Mouse (Mus musculus): ENCODE results near the gene Tle6. TPM values are rescaled to one million over a fixed set of nuclear protein-coding genes. Genes with fewer than 3 reads are reported as not detected.
A peak's percentile ranks its signal among the peaks of the same experiment; 100 is the strongest.

Tle6 gene
- polyA plus RNA-seq, 1 experiment from 2014 or later = 7.3 TPM

DNA sequence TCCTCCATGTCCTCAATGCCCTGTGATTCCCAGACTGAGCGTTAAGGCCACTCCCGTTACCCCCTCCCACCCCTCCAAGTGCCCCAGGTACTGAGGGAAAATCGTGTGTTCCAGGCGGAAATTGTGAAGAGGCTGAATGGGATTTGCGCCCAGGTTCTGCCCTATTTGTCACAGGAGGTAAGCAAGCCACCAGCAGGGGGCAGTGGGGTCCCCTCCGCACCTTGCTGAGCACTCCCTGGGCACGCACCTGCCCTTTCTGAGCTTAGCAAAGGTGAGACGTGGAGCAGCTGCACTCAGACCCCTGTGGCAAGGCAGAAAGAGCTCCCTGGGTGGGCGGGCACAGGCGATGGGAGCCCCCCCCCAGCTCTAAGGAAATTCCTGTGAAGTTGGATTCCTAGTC, 36.1 kb downstream of the Tle6 start:
- Histone ChIP-seq H3K36me3 (ENCODE audit: insufficient read depth, low read length) (peaks cover 23% of the 10 kb centered on the region; the same call in 1 of the 2 replicates), H3K27me3 (ENCODE audit: insufficient read depth, low read length) (no peaks in the 10 kb centered on the region), H3K4me2 (ENCODE audit: low read length) (peak overlapping the region; percentile 54; the same call in 1 of the 2 replicates), H3K27ac (peak overlapping the region; percentile 79; the same call in 1 of the 2 replicates), H3K4me3 (replicated peaks; ENCODE audit: low read depth, low read length) (no peak overlapping the region), H3K4me1 (replicated peaks; ENCODE audit: insufficient read depth, low read length) (peaks cover 33% of the 10 kb centered on the region), H3K9me3 (replicated peaks; ENCODE audit: low read length) (no peaks in the 10 kb centered on the region), H3K9ac (ENCODE audit: low read depth, low read length) (no peak overlapping the region)
- ATAC-seq (replicated peaks; ENCODE audit: low FRiP score, low read depth) = no peak
- TF ChIP-seq CTCF (IDR thresholded peaks at IDR 0.05; ENCODE audit: low read depth) = peak; percentile 76
- peak; percentile 64 for DNase-seq (ENCODE audit: low spot score)
- WGBS = 36% methylated on average over 10 of the region's 10 CpGs

DNA sequence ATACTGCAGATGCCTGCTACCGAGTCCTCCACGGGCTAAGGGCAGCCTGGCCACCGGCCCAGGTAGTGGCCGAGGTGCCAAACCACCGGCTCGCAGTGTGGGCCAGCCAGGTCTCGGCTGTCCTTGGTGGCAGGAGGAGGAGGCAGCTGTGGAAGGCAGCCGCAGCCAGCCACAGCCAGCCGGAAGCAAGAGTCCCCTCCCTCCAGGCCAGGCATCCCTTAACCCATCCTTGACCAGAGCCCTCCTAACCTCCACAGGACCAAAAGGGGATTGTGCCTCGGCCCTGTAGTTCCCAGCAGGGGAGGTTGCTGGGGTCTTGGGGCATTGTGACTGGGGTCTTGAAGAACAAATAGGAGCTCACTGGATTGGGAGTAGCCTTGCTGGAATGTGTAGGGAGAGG, 36.7 kb downstream of the Tle6 start:
- Histone ChIP-seq H3K9ac (ENCODE audit: low read depth, low read length) (0 out of 2 replicates have a peak overlapping the region, but pooled peaks have one; percentile 43), H3K4me1 (replicated peaks; ENCODE audit: insufficient read depth, low read length) (peaks cover 33% of the 10 kb centered on the region), H3K36me3 (ENCODE audit: insufficient read depth, low read length) (peaks cover 23% of the 10 kb centered on the region; the same call in 1 of the 2 replicates), H3K27ac (peak overlapping the region; percentile 79), H3K4me2 (ENCODE audit: low read length) (peak overlapping the region; percentile 54), H3K27me3 (ENCODE audit: insufficient read depth, low read length) (no peaks in the 10 kb centered on the region), H3K9me3 (replicated peaks; ENCODE audit: low read length) (no peaks in the 10 kb centered on the region), H3K4me3 (replicated peaks; ENCODE audit: low read depth, low read length) (peak overlapping the region; percentile 23; the same call in 1 of the 2 replicates)
- peak; percentile 44 for ATAC-seq (replicated peaks; ENCODE audit: low FRiP score, low read depth)
- 4% methylated on average over 10 of the region's 10 CpGs for WGBS
- TF ChIP-seq CTCF (IDR thresholded peaks at IDR 0.05; ENCODE audit: low read depth) = no peak
- DNase-seq (ENCODE audit: low spot score) = peak; percentile 82

DNA sequence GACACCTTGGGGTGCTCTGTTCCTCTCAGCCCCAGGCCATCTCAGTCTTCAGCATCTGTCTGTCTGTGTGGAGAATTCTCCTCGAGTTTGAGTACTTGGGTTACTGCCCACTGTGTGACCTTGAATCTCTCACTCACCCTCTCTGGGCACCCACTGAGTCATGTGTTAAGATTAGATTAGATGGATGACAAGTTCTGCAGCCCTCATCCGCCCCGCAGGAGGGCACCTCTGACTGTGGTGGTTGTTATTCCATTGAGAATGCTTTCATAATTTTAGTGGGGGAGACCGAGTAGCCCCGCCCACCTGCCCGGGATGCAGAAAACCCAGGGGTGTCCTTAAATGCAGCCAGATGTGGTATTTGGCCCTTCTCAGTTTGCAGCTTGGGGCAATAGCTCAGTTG, 37.4 kb downstream of the Tle6 start:
- H3K4me1 ChIP-seq (replicated peaks; ENCODE audit: insufficient read depth, low read length) = peaks cover 26% of the 10 kb centered on the region
- DNase-seq (ENCODE audit: low spot score) (no peak), ATAC-seq (replicated peaks; ENCODE audit: low FRiP score, low read depth) (no peak)
- no peak for TF ChIP-seq CTCF (IDR thresholded peaks at IDR 0.05; ENCODE audit: low read depth)
- peaks cover 23% of the 10 kb centered on the region; the same call in 1 of the 2 replicates for H3K36me3 ChIP-seq (ENCODE audit: insufficient read depth, low read length)
- peak overlapping the region; percentile 54; the same call in 1 of the 2 replicates for H3K4me2 ChIP-seq (ENCODE audit: low read length)
- peak overlapping the region; percentile 79 for H3K27ac ChIP-seq
- 36% methylated on average over 6 of the region's 6 CpGs for whole genome bisulfite sequencing
- H3K9me3 ChIP-seq (replicated peaks; ENCODE audit: low read length) = no peaks in the 10 kb centered on the region
- H3K27me3 ChIP-seq (ENCODE audit: insufficient read depth, low read length) = no peaks in the 10 kb centered on the region
- H3K4me3 ChIP-seq (replicated peaks; ENCODE audit: low read depth, low read length) = 0 out of 2 replicates have a peak overlapping the region, but pooled peaks have one; percentile 23
- H3K9ac ChIP-seq (ENCODE audit: low read depth, low read length) = 0 out of 2 replicates have a peak overlapping the region, but pooled peaks have one; percentile 43

DNA sequence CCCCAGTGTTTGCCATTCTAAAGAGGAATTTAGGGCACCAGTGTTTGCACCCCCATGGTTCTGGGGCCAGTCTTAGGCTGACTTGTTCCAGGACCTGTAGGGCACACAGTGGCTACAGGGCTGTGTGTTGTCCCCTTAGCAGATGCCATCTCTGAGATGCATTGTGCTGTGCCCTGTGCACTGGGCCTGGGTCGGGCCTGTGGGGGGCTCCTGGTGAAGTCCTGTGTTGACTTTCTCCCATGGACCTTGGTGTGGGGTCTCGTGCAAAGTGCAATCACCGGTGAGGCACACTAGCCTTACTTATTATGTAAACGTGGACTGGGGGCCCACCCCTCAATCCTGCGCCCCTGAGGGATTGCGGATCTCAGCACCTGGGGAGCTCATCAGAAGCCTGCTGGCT, 38.5 kb downstream of the Tle6 start:
- TF ChIP-seq CTCF (IDR thresholded peaks at IDR 0.05; ENCODE audit: low read depth) = no peak
- no peaks in the 10 kb centered on the region for H3K9me3 ChIP-seq (replicated peaks; ENCODE audit: low read length)
- H3K9ac ChIP-seq (ENCODE audit: low read depth, low read length) = no peak overlapping the region
- 68% methylated on average over 6 of the region's 6 CpGs for WGBS
- no peak overlapping the region for H3K4me3 ChIP-seq (replicated peaks; ENCODE audit: low read depth, low read length)
- H3K4me2 ChIP-seq (ENCODE audit: low read length) = peak overlapping the region; percentile 1; the same call in 1 of the 2 replicates
- peaks cover 23% of the 10 kb centered on the region for H3K4me1 ChIP-seq (replicated peaks; ENCODE audit: insufficient read depth, low read length)
- ATAC-seq (replicated peaks; ENCODE audit: low FRiP score, low read depth) (no peak), DNase-seq (ENCODE audit: low spot score) (no peak)
- H3K36me3 ChIP-seq (ENCODE audit: insufficient read depth, low read length) = peaks cover 23% of the 10 kb centered on the region; the same call in 1 of the 2 replicates
- H3K27ac ChIP-seq = no peak overlapping the region
- H3K27me3 ChIP-seq (ENCODE audit: insufficient read depth, low read length) = no peaks in the 10 kb centered on the region

DNA sequence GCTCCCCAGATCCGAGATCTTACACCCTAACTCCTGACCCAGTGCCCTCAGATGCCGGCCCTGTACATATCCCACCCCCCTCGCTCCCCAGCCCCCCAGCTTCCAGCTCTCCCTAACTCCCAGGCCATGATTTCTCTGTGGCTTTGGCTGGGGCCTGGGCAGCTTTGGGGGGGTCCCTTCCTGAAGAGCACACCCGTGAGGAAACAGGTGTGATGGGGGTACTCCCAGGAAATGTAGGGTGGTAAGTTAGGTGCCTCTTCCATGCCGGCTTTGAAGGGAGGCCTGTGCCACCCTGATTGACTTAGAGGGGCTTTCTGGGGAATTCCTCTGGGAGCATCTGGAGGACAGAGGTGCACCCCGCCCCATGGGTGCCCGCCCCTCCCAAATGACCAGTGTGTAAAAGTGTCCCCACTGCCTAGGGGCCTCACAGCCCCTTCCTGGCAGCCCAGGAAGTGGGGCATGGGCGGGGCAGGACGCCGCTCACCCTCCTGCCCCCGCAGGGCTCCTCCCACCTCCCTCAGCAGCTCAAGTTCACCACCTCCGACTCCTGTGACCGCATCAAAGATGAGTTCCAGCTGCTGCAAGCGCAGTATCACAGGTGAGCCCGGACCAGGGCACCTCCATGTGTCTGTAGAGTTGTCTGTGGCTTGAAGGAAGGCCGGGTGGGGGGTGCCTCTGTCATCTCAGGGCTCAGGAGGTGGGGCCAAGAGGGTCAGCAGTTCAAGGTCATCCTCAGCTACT, 40.0 kb downstream of the Tle6 start:
- peak; percentile 67 for DNase-seq (ENCODE audit: low spot score)
- no peaks in the 10 kb centered on the region for H3K9me3 ChIP-seq (replicated peaks; ENCODE audit: low read length)
- no peaks in the 10 kb centered on the region for H3K27me3 ChIP-seq (ENCODE audit: insufficient read depth, low read length)
- peaks cover 23% of the 10 kb centered on the region for H3K4me1 ChIP-seq (replicated peaks; ENCODE audit: insufficient read depth, low read length)
- H3K4me2 ChIP-seq (ENCODE audit: low read length) = peak overlapping the region; percentile 82
- TF ChIP-seq CTCF (IDR thresholded peaks at IDR 0.05; ENCODE audit: low read depth) = no peak
- peak overlapping the region; percentile 99 for H3K9ac ChIP-seq (ENCODE audit: low read depth, low read length)
- H3K36me3 ChIP-seq (ENCODE audit: insufficient read depth, low read length) = peaks cover 14% of the 10 kb centered on the region; the same call in 1 of the 2 replicates
- ATAC-seq (replicated peaks; ENCODE audit: low FRiP score, low read depth) = peak; percentile 14
- peak overlapping the region; percentile 96 for H3K27ac ChIP-seq
- 8% methylated on average over 16 of the region's 16 CpGs for WGBS
- H3K4me3 ChIP-seq (replicated peaks; ENCODE audit: low read depth, low read length) = peak overlapping the region; percentile 89

DNA sequence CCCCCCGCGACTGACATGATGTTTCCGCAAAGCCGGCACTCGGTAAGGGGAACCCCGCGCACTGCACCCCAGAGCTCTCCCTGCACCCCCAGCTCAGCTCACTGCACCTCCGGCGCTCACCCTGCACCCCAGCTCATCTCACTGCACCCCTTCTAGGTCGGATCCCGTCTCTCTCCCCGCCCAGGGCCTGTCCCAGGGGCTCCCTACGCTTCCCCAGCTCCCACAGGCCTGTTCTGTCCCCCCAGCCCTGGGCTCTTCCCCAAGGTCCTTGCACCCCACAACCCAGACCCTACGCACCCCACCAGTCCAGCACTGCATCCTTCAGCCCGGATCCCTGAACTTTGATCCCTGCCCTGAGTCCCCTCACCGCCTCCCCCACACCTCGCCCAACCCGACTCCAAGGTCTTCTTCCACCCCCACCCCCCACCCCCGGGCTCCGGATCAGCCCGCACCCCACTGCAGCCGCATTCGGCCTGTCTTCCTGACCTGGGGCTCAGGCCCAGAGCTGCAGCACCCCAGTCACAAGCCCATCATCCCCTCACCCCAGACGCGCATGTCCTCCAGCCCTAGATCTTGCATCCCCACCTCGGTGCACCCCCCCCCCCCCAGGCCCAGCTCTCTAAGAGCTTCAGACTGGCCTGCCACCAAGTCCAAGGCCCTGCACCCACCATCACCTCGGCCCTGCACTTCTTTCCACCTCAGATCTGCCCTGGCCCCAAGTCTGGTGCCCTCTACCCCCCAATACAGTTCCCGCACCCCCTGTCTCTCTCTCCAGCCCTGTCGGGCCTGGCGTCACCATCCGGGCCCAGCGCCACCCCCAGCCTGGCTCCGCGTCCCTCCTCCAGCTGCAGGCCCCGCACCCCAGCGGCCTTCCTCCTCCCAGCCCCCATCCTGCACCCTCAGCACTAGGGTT, 41.0 kb downstream of the Tle6 start:
- under 1% methylated on average over 31 of the region's 36 CpGs for WGBS
- Histone ChIP-seq H3K4me3 (replicated peaks; ENCODE audit: low read depth, low read length) (peak overlapping the region; percentile 89), H3K9ac (ENCODE audit: low read depth, low read length) (peak overlapping the region; percentile 99), H3K36me3 (ENCODE audit: insufficient read depth, low read length) (peaks cover 4% of the 10 kb centered on the region; the same call in 1 of the 2 replicates), H3K4me1 (replicated peaks; ENCODE audit: insufficient read depth, low read length) (peaks cover 23% of the 10 kb centered on the region), H3K27ac (peak overlapping the region; percentile 96), H3K9me3 (replicated peaks; ENCODE audit: low read length) (no peaks in the 10 kb centered on the region), H3K27me3 (ENCODE audit: insufficient read depth, low read length) (no peaks in the 10 kb centered on the region), H3K4me2 (ENCODE audit: low read length) (peak overlapping the region; percentile 82)
- DNase-seq (ENCODE audit: low spot score) (peak; percentile 47), ATAC-seq (replicated peaks; ENCODE audit: low FRiP score, low read depth) (peak; percentile 26)
- no peak for TF ChIP-seq CTCF (IDR thresholded peaks at IDR 0.05; ENCODE audit: low read depth)

All from kidney, postnatal 0 days (tissue).